Mouse (Mus musculus) mouse embryonic stem cell (cell line): Measurements from ENCODE around the gene Cep95.
"Not testable (repeated sequence)": the region's sequence is repeated elsewhere in the genome, so short reads cannot be mapped to it uniquely, and the experiment has no call there.

Experiments used
- in situ Hi-C, 2 experiments: fragments of 300-500 bp; cut with MboI; formaldehyde crosslinking; loops; 1 replicate in 1 of 2; 3 replicates in 1 of 2; pipeline ENCODE4 v1.14.3; 2019 to 2020; ENCODE audit warnings: low sequenced_read_pairs in 2 of 2, low pct_unique_long_range_greater_than_20kb in 1 of 2, mixed read lengths in 1 of 2; ENCODE audit not compliant: unreplicated experiment in 1 of 2

Cep95 gene

GRCm38 (mm10) chr11:106766611-106767162 is 22.4 kb upstream of the Cep95 start:
- in situ Hi-C loops, result loop anchor here in 1 of 2 experiments (25.0 kb wide), 1 partner anchor 254 kb away; no protein-coding TSS in a partner anchor

GRCm38 (mm10) chr11:106767516-106767915 is 21.5 kb upstream of the Cep95 start:
- in situ Hi-C loops, result loop anchor here in 1 of 2 experiments (25.0 kb wide), 1 partner anchor 255 kb away; no protein-coding TSS in a partner anchor

GRCm38 (mm10) chr11:106770195-106770974 is 18.7 kb upstream of the Cep95 start:
- in situ Hi-C loops, result loop anchor here in 1 of 2 experiments (25.0 kb wide), 1 partner anchor 258 kb away; no protein-coding TSS in a partner anchor

GRCm38 (mm10) chr11:106773061-106773460 is 16.0 kb upstream of the Cep95 start:
- in situ Hi-C loops, result loop anchor here in 1 of 2 experiments (25.0 kb wide), 1 partner anchor 261 kb away; no protein-coding TSS in a partner anchor

- in situ Hi-C loops, result no loop called here
Observed at GRCm38 (mm10) chr11:106776960-106777359, 12.1 kb upstream of the Cep95 start.

GRCm38 (mm10) chr11:106777395-106777794 is 11.7 kb upstream of the Cep95 start:
- in situ Hi-C loops, result no loop called here

GRCm38 (mm10) chr11:106778132-106778531 is 10.9 kb upstream of the Cep95 start:
- in situ Hi-C loops, result no loop called here

GRCm38 (mm10) chr11:106778589-106779387 is 10.3 kb upstream of the Cep95 start:
- in situ Hi-C loops, result no loop called here

GRCm38 (mm10) chr11:106779388-106780088 is 9.5 kb upstream of the Cep95 start, which contains the start of gene Polg2:
Gene Polg2, minus strand, starts transcription at chr11:106779537.
- in situ Hi-C loops, result no loop called here

- in situ Hi-C loops, result no loop called here
Observed at GRCm38 (mm10) chr11:106780089-106780425, 9.0 kb upstream of the Cep95 start.

GRCm38 (mm10) chr11:106780590-106781220 is 8.3 kb upstream of the Cep95 start:
- in situ Hi-C loops, result no loop called here

GRCm38 (mm10) chr11:106782271-106782670 is 6.8 kb upstream of the Cep95 start:
- in situ Hi-C loops, result not testable (repeated sequence)

- in situ Hi-C loops, result no loop called here
Observed at GRCm38 (mm10) chr11:106782841-106783764, 5.9 kb upstream of the Cep95 start.

GRCm38 (mm10) chr11:106784476-106784875 is 4.6 kb upstream of the Cep95 start:
- in situ Hi-C loops, result no loop called here

GRCm38 (mm10) chr11:106785043-106785442 is 4.0 kb upstream of the Cep95 start:
- in situ Hi-C loops, result no loop called here

- in situ Hi-C loops, result no loop called here
Observed at GRCm38 (mm10) chr11:106787131-106788025, 1.7 kb upstream of the Cep95 start.
